Mouse (Mus musculus): ENCODE results near the gene Hmga1. TPM values are rescaled to one million over a fixed set of nuclear protein-coding genes. Genes with fewer than 3 reads are reported as not detected.

The Hmga1 gene
- total and polyA plus RNA-seq, 3 experiments, result 43.8 to 88.7 (median 83.7) TPM

- Histone ChIP-seq H3K4me2 (ENCODE audit: insufficient read depth, low read depth, poor library complexity, severe bottlenecking) (no peak overlapping the region), H3K9me3 (replicated peaks; ENCODE audit: low read length) (peaks cover 2% of the 10 kb centered on the region), H3K4me3 (replicated peaks in 1 of 3; ENCODE audit: low read depth in 2 of 3, low read length in 2 of 3, poor library complexity in 1 of 3) (no peak overlapping the region), H3K9ac (ENCODE audit: insufficient read depth, low read depth) (no peak overlapping the region), H3K27me3 (replicated peaks) (peaks cover 87% of the 10 kb centered on the region), H3K79me2 (replicated peaks; ENCODE audit: control insufficient read depth, extremely low read depth, insufficient read depth, poor library complexity, severe bottlenecking) (no peaks in the 10 kb centered on the region), H3K27ac (ENCODE audit: insufficient read depth, low read depth) (no peak overlapping the region), H3K36me3 (replicated peaks in 1 of 2; ENCODE audit: control insufficient read depth in 1 of 2, insufficient read depth in 1 of 2, low read length in 1 of 2) (no peaks in the 10 kb centered on the region), H3K4me1 (ENCODE audit: control insufficient read depth in 1 of 2, insufficient read depth in 2 of 2) (no peaks in the 10 kb centered on the region)
- no peak for DNase-seq (ENCODE audit: extremely low read depth)
- dilution Hi-C loops (cut with MboI; ENCODE audit: extremely low pct_ligation_motif_present, extremely low pct_unique_long_range_greater_than_20kb, low sequenced_read_pairs), result no loop called here
- TF ChIP-seq JUN (IDR thresholded peaks at IDR 0.05; ENCODE audit: insufficient read depth, low read depth, low read length) (no peak), E2F4 (IDR thresholded peaks at IDR 0.05; ENCODE audit: insufficient replicate concordance, low read depth, low read length) (no peak), BHLHE40 (IDR thresholded peaks at IDR 0.05; ENCODE audit: low read depth, low read length) (no peak), MAZ (IDR thresholded peaks at IDR 0.05; ENCODE audit: low read depth, low read length) (no peak), RCOR1 (conservative IDR thresholded peaks at IDR 0.05; ENCODE audit: low read depth, low read length) (no peak), CHD2 (IDR thresholded peaks at IDR 0.05; ENCODE audit: low read length) (no peak), ELF1 (IDR thresholded peaks at IDR 0.05; ENCODE audit: low read depth, low read length) (no peak)
- in situ Hi-C loops (cut with MboI; ENCODE audit: low pct_ligation_motif_present, low pct_unique_long_range_greater_than_20kb, low sequenced_read_pairs), result loop anchor here (5.0 to 25.0 kb wide), 3 partner anchors 327 to 482 kb away; partner anchors contain the start of genes Bak1 and Uqcc2
These were observed 37.3 kb upstream of the Hmga1 start for GRCm38 (mm10) chr17:27518700-27519595.

GRCm38 (mm10) chr17:27520557-27520956, 35.7 kb upstream of the Hmga1 start:
- H3K27me3 ChIP-seq (replicated peaks), result peaks cover 81% of the 10 kb centered on the region
- H3K9ac ChIP-seq (ENCODE audit: insufficient read depth, low read depth), result no peak overlapping the region
- DNase-seq (ENCODE audit: extremely low read depth), result peak; percentile 44
- H3K36me3 ChIP-seq (replicated peaks in 1 of 2; ENCODE audit: control insufficient read depth in 1 of 2, insufficient read depth in 1 of 2, low read length in 1 of 2), result no peaks in the 10 kb centered on the region
- H3K4me2 ChIP-seq (ENCODE audit: insufficient read depth, low read depth, poor library complexity, severe bottlenecking), result no peak overlapping the region; the same call in 1 of the 2 replicates
- no peak overlapping the region for H3K4me3 ChIP-seq (replicated peaks in 1 of 3; ENCODE audit: low read depth in 2 of 3, low read length in 2 of 3, poor library complexity in 1 of 3)
- TF ChIP-seq HCFC1 (IDR thresholded peaks at IDR 0.05; ENCODE audit: low read depth, low read length) (no peak), SIN3A (IDR thresholded peaks at IDR 0.05; ENCODE audit: low read length) (0 out of 2 replicates have a peak, but pooled peaks have one; percentile 15), UBTF (IDR thresholded peaks at IDR 0.05; ENCODE audit: low read depth, low read length) (no peak), MEF2A (IDR thresholded peaks at IDR 0.05; ENCODE audit: borderline replicate concordance, low read depth, low read length) (no peak), SMC3 (IDR thresholded peaks at IDR 0.05; ENCODE audit: low read depth, low read length) (peak; percentile 97), MXI1 (IDR thresholded peaks at IDR 0.05; ENCODE audit: low read depth, low read length) (peak; percentile 40; the same call in 1 of the 2 replicates), NRF1 (IDR thresholded peaks at IDR 0.05; ENCODE audit: low read depth, low read length) (peak; percentile 54), EP300 (IDR thresholded peaks at IDR 0.05; ENCODE audit: low read length) (no peak), BHLHE40 (IDR thresholded peaks at IDR 0.05; ENCODE audit: low read depth, low read length) (0 out of 2 replicates have a peak, but pooled peaks have one; percentile 25), RAD21 (IDR thresholded peaks at IDR 0.05; ENCODE audit: low read depth, low read length) (peak; percentile 99), RCOR1 (conservative IDR thresholded peaks at IDR 0.05; ENCODE audit: low read depth, low read length) (no peak), IRF4 (IDR thresholded peaks at IDR 0.05; ENCODE audit: low read depth, low read length) (peak; percentile 55), ZC3H11A (IDR thresholded peaks at IDR 0.05; ENCODE audit: low read depth, low read length) (peak; percentile 89), E2F4 (IDR thresholded peaks at IDR 0.05; ENCODE audit: insufficient replicate concordance, low read depth, low read length) (no peak), NELFE (IDR thresholded peaks at IDR 0.05; ENCODE audit: low read depth, low read length) (peak; percentile 32; the same call in 1 of the 2 replicates), MAX (IDR thresholded peaks at IDR 0.05; ENCODE audit: low read length) (peak; percentile 69; the same call in 1 of the 2 replicates), CTCF (conservative IDR thresholded peaks at IDR 0.05 in 1 of 2, IDR thresholded peaks at IDR 0.05 in 1 of 2; ENCODE audit: low read depth in 2 of 2, low read length in 2 of 2) (peak; percentile 35 to 97; a peak in 3 of 4 replicates), TCF12 (IDR thresholded peaks at IDR 0.05; ENCODE audit: low read depth, low read length) (peak; percentile 49; the same call in 1 of the 2 replicates), POLR2AphosphoS2 (IDR thresholded peaks at IDR 0.05; ENCODE audit: low read depth, low read length) (no peak)
- H3K27ac ChIP-seq (ENCODE audit: insufficient read depth, low read depth), result no peak overlapping the region
- dilution Hi-C loops (cut with MboI; ENCODE audit: extremely low pct_ligation_motif_present, extremely low pct_unique_long_range_greater_than_20kb, low sequenced_read_pairs) (no loop called here), in situ Hi-C loops (cut with MboI; ENCODE audit: low pct_ligation_motif_present, low pct_unique_long_range_greater_than_20kb, low sequenced_read_pairs) (loop anchor here (25.0 kb wide), 1 partner anchor 483 kb away; the partner anchor contains the start of gene Bak1)
- no peaks in the 10 kb centered on the region for H3K4me1 ChIP-seq (ENCODE audit: control insufficient read depth in 1 of 2, insufficient read depth in 2 of 2)
- H3K9me3 ChIP-seq (replicated peaks; ENCODE audit: low read length), result peaks cover 11% of the 10 kb centered on the region
- H3K79me2 ChIP-seq (replicated peaks; ENCODE audit: control insufficient read depth, extremely low read depth, insufficient read depth, poor library complexity, severe bottlenecking), result no peaks in the 10 kb centered on the region
